Mouse (Mus musculus) embryonic fibroblast, embryonic 13.5 days (primary cell): ENCODE measurements at regions not wholly inside any gene's neighbourhood (a gene's known extent, or its start where the extent isn't known, plus 50 kb on each side); places are given as distances from the start of the nearest gene placed in this dataset.

Experiments used
- CTCF ChIP-seq: IDR thresholded peaks from 2 replicates; pipeline ENCODE4 v1.5.1; 2011; ENCODE audit warnings: mild to moderate bottlenecking, control low read depth, low read length, moderate library complexity, borderline replicate concordance; ENCODE audit not compliant: insufficient read depth
- POLR2A ChIP-seq: IDR thresholded peaks from 2 replicates; pipeline ENCODE4 v1.6.1; 2011; ENCODE audit warnings: low read depth, mild to moderate bottlenecking, control low read depth, low read length, moderate library complexity

- TF ChIP-seq CTCF: no peak
- no peak for TF ChIP-seq POLR2A
These were observed 225.8 kb upstream of the N6amt1 start for GRCm38 (mm10) chr16:87128230-87128629.
